Mouse (Mus musculus) thymus, postnatal 14 days (tissue): Measurements from ENCODE around the gene Slc12a8.
"Not testable (repeated sequence)": the region's sequence is repeated elsewhere in the genome, so short reads cannot be mapped to it uniquely, and the experiment has no call there.

Experiments used
- DNase-seq: peaks from one replicate; pipeline ENCODE4 v3.0.0; 2021

Gene Slc12a8

GRCm38 (mm10) chr16:33516807-33517565 is at the start of gene Slc12a8:
Gene Slc12a8 (plus strand): TSS chr16:33517328.
- peak; percentile 12 for DNase-seq

DNA sequence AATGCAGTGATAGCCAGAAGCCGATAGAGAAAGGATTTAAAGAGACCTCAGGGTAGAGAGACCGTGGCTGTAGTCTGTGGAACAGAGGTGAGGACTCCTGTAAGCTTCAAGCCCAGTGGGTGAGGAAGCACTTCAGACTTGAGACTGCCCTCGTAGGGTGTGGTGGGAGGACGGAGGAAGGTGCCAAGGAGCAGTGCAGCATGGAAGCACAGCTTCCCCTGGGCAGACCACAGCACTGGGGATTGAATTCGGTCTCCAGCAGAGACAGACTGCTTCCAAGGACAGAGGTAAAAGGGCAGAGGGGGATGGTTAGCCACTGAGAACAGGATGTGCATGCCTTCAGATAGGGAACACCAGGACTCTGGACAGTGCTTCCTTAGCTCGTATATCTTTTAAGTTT is 49.7 kb upstream of the Slc12a8 start:
- DNase-seq = no peak

DNA sequence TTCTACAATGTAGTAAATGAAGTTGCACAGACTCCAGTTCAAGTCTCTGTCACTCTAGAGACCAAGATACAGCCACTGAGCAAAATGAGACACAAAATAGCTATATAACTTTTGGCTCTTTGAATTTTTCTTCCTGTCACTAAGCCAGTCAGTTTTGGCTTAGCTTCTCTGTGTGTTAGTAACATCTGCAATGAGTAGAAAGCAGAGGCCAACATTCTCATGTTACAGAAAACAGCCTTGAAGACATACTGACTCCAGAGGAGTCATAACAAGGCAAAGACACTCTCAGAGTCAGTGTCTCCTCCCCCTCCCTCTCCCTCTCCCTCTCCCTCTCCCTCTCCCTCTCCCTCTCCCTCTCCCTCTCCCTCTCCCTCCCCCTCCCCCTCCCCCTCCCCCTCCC is 47.2 kb upstream of the Slc12a8 start:
- DNase-seq = no peak

- no peak for DNase-seq
Measured at GRCm38 (mm10) chr16:33474381-33474780, 42.7 kb upstream of the Slc12a8 start.

DNA sequence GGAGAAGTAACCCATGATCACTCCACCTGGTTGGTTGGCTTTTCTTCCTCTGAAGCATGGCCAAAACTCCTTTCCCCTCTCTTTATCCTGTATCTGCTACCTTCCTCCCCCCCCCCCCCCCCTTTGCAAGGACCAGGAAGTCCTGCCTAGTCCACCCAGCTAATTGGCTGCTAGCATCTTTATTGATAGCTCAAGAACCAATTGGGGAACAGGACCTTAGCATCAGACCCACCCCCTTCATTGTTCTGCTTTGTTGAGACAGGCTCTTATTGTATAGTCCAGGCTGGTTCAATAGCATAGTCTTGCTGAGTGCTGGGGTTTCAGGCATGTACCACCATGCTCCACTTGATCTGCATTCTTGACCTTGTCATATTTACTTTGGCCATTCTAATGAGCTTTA is 37.2 kb upstream of the Slc12a8 start:
- no peak for DNase-seq

DNA sequence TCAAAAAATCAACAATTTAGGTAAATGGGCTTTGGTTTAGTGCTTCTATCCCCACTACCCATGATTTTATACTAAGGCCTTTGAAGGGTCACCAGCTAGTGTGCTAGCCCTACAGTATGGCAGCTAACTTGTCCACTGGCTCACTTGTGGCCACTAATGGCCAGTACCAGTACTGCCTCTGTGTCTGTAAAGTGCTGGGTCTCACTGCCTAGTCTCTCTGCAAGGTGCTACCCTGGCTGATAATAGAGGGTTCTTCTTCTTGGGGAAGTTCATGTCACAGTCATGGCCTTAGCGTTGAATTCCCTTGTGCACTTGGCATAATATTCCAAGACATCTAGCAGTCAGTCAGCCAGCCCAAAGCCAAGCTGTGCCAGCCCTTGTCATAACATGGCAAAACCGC is 36.0 kb upstream of the Slc12a8 start:
- DNase-seq = peak; percentile 16

GRCm38 (mm10) chr16:33482309-33482708 is 34.8 kb upstream of the Slc12a8 start:
- DNase-seq = no peak

GRCm38 (mm10) chr16:33487709-33488108 is 29.4 kb upstream of the Slc12a8 start:
- DNase-seq = no peak

- DNase-seq = no peak
Measured at GRCm38 (mm10) chr16:33494374-33494773, 22.8 kb upstream of the Slc12a8 start.

DNA sequence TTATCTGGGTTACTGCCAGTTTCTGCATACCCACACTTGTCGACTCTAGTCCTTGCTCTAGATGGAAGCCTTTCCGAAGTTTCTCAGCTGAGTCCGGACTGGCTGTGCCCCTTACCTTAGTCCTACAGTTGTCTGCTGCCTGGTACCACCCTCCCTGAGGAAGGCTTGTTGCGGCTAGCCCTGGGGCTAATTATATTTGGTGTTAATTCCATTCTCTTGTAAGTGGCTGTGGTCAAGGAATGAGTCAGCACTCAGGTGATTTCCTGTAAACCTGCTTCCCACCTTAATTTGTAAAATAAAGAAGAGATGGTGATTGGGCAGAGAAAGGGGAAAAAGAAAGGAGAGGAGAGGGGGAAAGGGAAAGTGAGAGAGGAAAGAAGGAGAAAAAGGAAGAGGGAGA is 9.0 kb upstream of the Slc12a8 start:
- no peak for DNase-seq

DNA sequence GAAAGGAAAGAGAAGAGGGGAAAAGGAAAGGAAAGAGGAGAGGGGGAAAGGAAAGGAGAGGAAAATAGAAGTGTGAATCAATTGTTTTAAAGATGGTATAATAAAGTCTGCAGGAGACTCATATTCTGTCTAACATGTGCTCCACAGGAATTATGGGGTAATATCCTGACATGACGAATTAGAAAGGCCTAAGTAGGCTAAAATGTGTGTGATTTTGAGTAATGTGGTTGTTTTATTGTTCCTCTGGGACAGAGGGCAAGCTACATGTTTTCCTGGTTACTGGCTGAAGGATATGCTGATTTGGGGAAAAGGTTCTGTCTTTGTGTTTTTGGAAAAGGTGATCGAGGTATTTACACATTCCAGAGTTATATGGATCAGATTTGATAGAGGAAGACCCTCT is 7.9 kb upstream of the Slc12a8 start:
- DNase-seq = not testable (repeated sequence)

GRCm38 (mm10) chr16:33510856-33511255 is 6.3 kb upstream of the Slc12a8 start:
- not testable (repeated sequence) for DNase-seq

DNA sequence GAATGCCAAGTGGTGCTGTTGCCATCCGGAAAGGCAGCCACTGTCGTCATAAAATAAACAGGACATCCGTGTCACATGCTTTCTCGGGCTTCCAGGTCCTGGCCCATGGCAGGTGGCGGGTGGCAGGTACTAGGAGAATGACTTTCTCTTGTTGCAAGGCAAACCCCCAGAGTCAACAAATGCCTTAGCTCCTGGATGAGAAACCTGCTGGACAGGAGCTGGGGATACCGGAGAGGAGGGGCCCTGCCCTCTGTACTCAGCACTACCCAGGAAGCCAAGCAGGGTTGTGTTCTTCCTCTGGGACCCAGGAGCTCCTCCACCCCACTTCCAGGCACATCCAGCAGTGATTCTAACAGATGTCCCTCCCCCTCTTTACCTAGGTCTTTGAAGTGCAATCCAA is 4.6 kb upstream of the Slc12a8 start:
- DNase-seq = no peak

DNA sequence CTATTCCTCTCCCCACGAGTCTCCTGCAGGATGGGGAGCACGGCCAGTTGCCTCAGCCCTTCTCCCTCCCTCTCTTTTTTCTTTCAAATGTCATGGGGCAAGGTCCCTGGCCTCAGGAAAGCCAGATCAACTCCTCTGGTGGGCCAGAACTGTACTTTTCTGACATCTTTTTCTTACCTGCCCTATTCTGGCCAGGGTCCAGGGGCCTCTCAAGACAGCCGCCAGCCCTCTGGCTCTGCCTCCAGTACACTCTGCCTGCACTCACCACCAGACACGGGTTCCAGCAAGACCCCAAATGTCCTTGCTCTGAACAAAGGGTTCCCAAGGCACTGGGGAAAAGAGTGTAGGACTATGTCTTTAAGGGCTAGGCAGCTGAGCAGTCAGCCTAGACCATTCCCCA is 499 bp downstream of the Slc12a8 start:
- no peak for DNase-seq

GRCm38 (mm10) chr16:33518236-33518635 is 1.1 kb downstream of the Slc12a8 start:
- DNase-seq = no peak

GRCm38 (mm10) chr16:33519916-33520568 is 2.9 kb downstream of the Slc12a8 start:
- DNase-seq = no peak

DNA sequence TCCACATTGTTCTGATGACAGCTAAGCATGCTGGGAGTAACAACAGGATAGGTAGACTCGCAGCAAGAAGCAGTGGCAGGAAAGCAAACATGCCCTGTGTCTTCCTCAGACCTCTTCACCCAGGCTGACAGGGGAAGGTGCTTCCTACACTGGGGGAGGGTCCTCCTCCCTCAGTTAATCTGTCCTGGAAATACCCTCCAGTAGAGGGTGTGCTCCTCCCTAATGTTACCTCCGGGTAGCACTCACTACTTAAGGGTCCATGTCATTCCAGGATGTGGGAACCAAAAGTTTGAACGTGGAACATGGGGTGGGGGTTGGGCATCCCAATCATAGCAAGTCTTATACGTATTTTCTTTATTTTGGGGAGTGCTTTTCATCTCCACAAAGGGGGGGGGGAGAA is 5.4 kb downstream of the Slc12a8 start:
- no peak for DNase-seq

- no peak for DNase-seq
Measured at GRCm38 (mm10) chr16:33523571-33523970, 6.4 kb downstream of the Slc12a8 start.

DNA sequence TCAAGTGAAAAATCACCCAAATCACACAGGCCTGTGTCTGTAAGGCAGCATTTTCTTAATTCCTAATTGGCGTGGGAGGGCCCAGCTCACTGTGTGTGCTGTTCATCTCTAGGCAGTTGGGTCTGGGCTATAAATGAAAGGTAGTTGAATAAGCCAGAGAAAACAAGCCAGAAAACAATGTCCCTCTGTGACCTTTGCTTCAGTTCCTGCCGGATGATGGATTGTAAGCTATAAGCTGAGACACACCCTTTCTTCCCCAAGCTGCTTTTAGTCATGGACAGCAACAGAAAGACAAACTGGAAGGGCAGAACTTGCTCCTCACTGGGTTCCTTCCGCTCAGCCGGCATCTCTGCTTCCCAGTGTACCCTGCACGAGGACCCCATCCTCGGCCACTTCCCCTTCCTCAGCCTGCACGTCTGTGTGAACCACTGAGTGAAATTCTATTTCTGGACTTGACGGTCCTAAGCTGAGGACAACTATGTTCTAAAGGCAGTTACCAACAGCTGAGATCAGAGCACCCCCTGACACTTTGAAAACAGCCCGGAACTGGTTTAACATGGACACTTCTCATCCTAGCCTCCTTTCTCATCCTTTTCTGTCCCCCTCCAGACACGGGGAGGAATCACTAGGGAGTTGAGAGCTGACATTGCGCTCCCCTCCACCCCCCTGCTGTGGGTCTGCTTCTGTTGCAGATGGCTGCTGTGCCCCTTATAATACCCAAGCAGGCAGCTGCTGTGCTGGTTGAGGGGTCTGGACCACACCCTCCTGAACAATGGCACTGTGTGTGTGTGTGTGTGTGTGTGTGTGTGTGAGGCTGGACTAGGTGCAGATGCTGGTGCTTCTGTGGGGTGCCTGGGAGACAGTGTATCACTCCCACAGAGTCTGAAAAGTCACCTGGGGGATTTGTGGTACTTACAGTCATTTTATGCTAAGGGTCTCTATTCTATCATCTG is 12.7 kb downstream of the Slc12a8 start:
- no peak for DNase-seq

- DNase-seq = no peak
Measured at GRCm38 (mm10) chr16:33531184-33531583, 14.1 kb downstream of the Slc12a8 start.

- DNase-seq = no peak
Measured at GRCm38 (mm10) chr16:33536456-33536855, 19.3 kb downstream of the Slc12a8 start.

GRCm38 (mm10) chr16:33537499-33538225 is 20.5 kb downstream of the Slc12a8 start:
- DNase-seq = no peak

DNA sequence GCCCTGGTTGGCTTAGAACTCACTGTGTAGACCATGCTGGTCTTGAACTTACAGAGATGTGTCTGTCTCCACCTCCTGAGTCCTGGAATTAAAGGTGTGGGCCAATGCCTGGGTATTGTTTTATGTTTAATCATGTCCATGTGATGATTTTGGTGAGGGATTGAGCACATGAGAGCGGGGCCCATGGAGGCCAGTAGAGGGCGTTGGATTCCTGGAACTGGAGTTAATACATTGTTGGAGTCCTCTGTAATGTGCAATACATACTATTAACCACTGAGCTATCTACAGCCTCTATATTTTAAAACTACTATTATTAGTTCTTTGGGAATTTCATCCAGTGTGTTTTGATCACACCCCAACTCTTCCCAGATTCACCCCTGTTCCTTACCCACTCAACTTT is 27.2 kb downstream of the Slc12a8 start:
- no peak for DNase-seq
